Mouse (Mus musculus) liver, adult 2 months (tissue): ENCODE data around the gene Chmp2b.

Source experiments
- CTCF ChIP-seq: fragments of 200-500 bp; IDR thresholded peaks from 2 replicates; pipeline ENCODE4 v1.5.1; 2011; ENCODE audit warnings: low read depth, low read length, control low read depth
- POLR2A ChIP-seq: fragments of 200-500 bp; IDR thresholded peaks from 2 replicates; pipeline ENCODE4 v1.6.1; 2011; ENCODE audit warnings: low read length, control low read depth; ENCODE audit not compliant: insufficient read depth; ENCODE audit errors: extremely low read depth

GRCm38 (mm10) chr16:65531663-65532062, 30.9 kb downstream of the Chmp2b start:
- TF ChIP-seq CTCF (no peak), POLR2A (no peak)
